Mouse (Mus musculus): Measurements from ENCODE around the gene Gm20388. TPM values are rescaled to one million over a fixed set of nuclear protein-coding genes. Genes with fewer than 3 reads are reported as not detected.

Gene Gm20388
- polyA plus RNA-seq, 1 experiment from 2014 or later: 8.3 TPM

DNA sequence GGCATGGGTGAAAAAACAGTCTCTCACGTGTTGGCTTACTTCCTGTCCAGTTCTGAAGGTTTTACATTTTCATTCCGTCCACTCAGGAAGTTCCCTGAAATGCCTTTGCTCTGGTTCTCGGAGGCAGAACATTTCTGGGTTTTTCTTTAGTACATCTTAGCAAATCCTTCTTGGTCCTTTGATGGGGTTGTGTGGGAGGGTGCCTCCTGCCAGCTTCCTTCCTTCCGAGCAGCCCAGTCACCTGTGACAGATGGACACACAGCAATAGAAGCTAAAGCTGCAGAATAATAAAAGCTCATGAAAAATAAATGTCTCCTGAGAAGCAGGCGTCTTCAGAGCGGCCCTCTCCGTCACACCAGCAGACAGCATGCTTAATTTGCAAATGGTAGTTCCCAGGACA lies 4168.3 kb downstream of the Gm20388 start:
- Histone ChIP-seq H3K9ac (ENCODE audit: low read length) (no peak overlapping the region), H3K27ac (ENCODE audit: low read depth) (no peak overlapping the region), H3K4me2 (ENCODE audit: low read length) (no peak overlapping the region), H3K27me3 (replicated peaks; ENCODE audit: control insufficient read depth, insufficient read depth, low read length) (no peaks in the 10 kb centered on the region), H3K4me3 (ENCODE audit: low read depth, low read length) (no peak overlapping the region), H3K9me3 (ENCODE audit: control insufficient read depth, low read length) (no peaks in the 10 kb centered on the region), H3K4me1 (replicated peaks; ENCODE audit: control insufficient read depth, insufficient read depth, low read length) (no peaks in the 10 kb centered on the region), H3K36me3 (ENCODE audit: control insufficient read depth, insufficient read depth, low read length) (no peaks in the 10 kb centered on the region)
- ATAC-seq (replicated peaks; ENCODE audit: low FRiP score, low TSS enrichment, low read depth) (no peak), DNase-seq (ENCODE audit: low spot score) (no peak)
- WGBS: 59% methylated on average over 7 of the region's 7 CpGs

DNA sequence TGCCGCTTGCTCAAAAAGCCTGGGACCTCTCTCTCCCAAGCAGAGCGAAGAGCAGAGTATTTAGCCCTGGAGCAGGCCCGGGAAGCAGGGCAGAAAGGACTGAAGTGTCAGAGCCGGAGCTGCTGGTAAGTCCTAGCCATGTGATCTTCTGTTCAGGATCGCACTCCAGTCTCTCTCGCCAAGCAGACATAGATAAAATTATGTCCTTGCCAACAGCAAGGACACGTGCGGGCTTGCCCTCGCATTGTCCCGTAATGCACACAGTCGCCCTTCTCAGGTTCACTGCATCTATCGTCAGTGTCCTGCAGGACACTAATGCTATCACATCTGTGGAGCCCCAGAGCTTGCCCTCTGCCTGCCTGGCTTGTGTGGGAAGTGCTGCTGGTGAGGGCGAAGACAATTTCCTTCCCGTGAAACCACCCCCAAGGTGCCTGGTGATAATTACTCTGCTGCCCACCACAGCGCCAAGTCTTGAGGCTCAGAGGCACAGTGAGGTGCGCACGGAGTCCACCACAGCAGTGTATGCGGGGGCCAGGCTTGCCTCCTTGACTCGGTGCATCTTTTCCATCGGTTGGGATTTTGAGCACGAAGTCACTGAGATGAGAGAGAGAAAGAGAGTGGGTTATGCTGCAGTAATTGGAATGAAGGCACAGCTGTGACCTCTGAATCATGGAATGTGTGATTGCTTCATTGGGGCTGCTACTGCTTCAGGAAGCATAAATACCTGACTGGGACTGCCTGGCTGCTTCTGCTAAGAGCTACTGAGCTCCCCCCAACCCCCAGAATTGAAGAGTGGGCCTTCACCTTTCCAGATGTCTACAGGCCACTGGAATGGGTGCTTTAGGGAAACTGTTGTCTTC lies 4170.1 kb downstream of the Gm20388 start:
- H3K4me3 ChIP-seq (ENCODE audit: low read depth, low read length): no peak overlapping the region
- WGBS: 78% methylated on average over 21 of the region's 21 CpGs
- no peaks in the 10 kb centered on the region for H3K4me1 ChIP-seq (replicated peaks; ENCODE audit: control insufficient read depth, insufficient read depth, low read length)
- H3K27me3 ChIP-seq (replicated peaks; ENCODE audit: control insufficient read depth, insufficient read depth, low read length): no peaks in the 10 kb centered on the region
- DNase-seq (ENCODE audit: low spot score): no peak
- no peak overlapping the region for H3K27ac ChIP-seq (ENCODE audit: low read depth)
- no peak for ATAC-seq (replicated peaks; ENCODE audit: low FRiP score, low TSS enrichment, low read depth)
- no peak overlapping the region for H3K4me2 ChIP-seq (ENCODE audit: low read length)
- H3K36me3 ChIP-seq (ENCODE audit: control insufficient read depth, insufficient read depth, low read length): no peaks in the 10 kb centered on the region
- no peak overlapping the region for H3K9ac ChIP-seq (ENCODE audit: low read length)
- H3K9me3 ChIP-seq (ENCODE audit: control insufficient read depth, low read length): no peaks in the 10 kb centered on the region

DNA sequence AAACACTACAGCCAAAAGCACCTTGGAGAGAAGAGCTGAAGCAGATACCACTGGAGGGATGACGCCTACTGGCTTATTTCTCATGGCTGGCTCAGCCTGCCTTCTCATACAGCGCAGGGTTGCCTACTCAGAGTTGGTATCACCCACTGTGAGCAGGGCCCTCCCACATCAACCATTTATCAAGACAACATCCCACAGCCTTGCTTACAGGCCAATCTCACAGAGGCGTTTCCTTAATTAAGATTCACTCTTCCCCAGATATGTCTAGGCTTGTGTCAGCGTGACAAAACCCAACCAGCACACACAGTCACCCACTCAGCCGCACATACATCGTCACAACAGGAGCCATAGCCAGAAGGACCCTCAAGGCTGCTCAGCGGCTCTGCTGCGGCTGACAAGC lies 4172.0 kb downstream of the Gm20388 start:
- no peak for DNase-seq (ENCODE audit: low spot score)
- no peaks in the 10 kb centered on the region for H3K9me3 ChIP-seq (ENCODE audit: control insufficient read depth, low read length)
- WGBS: 93% methylated on average over 8 of the region's 8 CpGs
- no peak overlapping the region for H3K4me3 ChIP-seq (ENCODE audit: low read depth, low read length)
- H3K27me3 ChIP-seq (replicated peaks; ENCODE audit: control insufficient read depth, insufficient read depth, low read length): no peaks in the 10 kb centered on the region
- H3K4me2 ChIP-seq (ENCODE audit: low read length): no peak overlapping the region
- no peak for ATAC-seq (replicated peaks; ENCODE audit: low FRiP score, low TSS enrichment, low read depth)
- no peak overlapping the region for H3K9ac ChIP-seq (ENCODE audit: low read length)
- no peaks in the 10 kb centered on the region for H3K36me3 ChIP-seq (ENCODE audit: control insufficient read depth, insufficient read depth, low read length)
- H3K4me1 ChIP-seq (replicated peaks; ENCODE audit: control insufficient read depth, insufficient read depth, low read length): no peaks in the 10 kb centered on the region
- no peak overlapping the region for H3K27ac ChIP-seq (ENCODE audit: low read depth)

GRCm38 (mm10) chr8:124083611-124084010 lies 4173.0 kb downstream of the Gm20388 start:
- Histone ChIP-seq H3K4me1 (replicated peaks; ENCODE audit: control insufficient read depth, insufficient read depth, low read length) (no peaks in the 10 kb centered on the region), H3K9ac (ENCODE audit: low read length) (no peak overlapping the region), H3K4me2 (ENCODE audit: low read length) (no peak overlapping the region), H3K36me3 (ENCODE audit: control insufficient read depth, insufficient read depth, low read length) (no peaks in the 10 kb centered on the region), H3K9me3 (ENCODE audit: control insufficient read depth, low read length) (no peaks in the 10 kb centered on the region), H3K27ac (ENCODE audit: low read depth) (no peak overlapping the region), H3K27me3 (replicated peaks; ENCODE audit: control insufficient read depth, insufficient read depth, low read length) (no peaks in the 10 kb centered on the region), H3K4me3 (ENCODE audit: low read depth, low read length) (no peak overlapping the region)
- 87% methylated on average over 7 of the region's 7 CpGs for WGBS
- ATAC-seq (replicated peaks; ENCODE audit: low FRiP score, low TSS enrichment, low read depth) (no peak), DNase-seq (ENCODE audit: low spot score) (no peak)

DNA sequence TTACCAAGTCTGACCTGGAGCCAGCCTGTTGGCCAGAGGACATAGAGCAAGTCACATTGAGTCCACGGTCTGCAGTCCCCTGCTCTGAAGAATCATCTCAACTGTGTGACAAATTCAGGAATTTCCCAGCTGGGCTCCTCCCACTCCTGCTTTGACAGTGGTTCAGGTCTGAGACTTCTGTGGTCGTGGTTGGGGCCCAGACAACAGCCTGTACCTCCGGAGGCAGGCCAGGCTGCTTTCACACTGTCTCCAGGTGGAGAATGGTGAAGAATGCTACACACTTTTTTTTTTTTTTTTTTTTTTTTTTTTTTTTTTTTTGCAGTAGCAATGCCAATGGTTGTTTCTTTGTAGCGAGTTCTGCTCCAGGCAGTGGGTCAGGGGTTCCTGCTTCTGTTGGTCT lies 4175.0 kb downstream of the Gm20388 start:
- Histone ChIP-seq H3K36me3 (ENCODE audit: control insufficient read depth, insufficient read depth, low read length) (no peaks in the 10 kb centered on the region), H3K4me3 (ENCODE audit: low read depth, low read length) (no peak overlapping the region), H3K9ac (ENCODE audit: low read length) (no peak overlapping the region), H3K4me1 (replicated peaks; ENCODE audit: control insufficient read depth, insufficient read depth, low read length) (no peaks in the 10 kb centered on the region), H3K9me3 (ENCODE audit: control insufficient read depth, low read length) (no peaks in the 10 kb centered on the region), H3K27ac (ENCODE audit: low read depth) (no peak overlapping the region), H3K27me3 (replicated peaks; ENCODE audit: control insufficient read depth, insufficient read depth, low read length) (no peaks in the 10 kb centered on the region), H3K4me2 (ENCODE audit: low read length) (no peak overlapping the region)
- ATAC-seq (replicated peaks; ENCODE audit: low FRiP score, low TSS enrichment, low read depth): no peak
- no peak for DNase-seq (ENCODE audit: low spot score)
- 67% methylated on average over 4 of the region's 4 CpGs for WGBS

DNA sequence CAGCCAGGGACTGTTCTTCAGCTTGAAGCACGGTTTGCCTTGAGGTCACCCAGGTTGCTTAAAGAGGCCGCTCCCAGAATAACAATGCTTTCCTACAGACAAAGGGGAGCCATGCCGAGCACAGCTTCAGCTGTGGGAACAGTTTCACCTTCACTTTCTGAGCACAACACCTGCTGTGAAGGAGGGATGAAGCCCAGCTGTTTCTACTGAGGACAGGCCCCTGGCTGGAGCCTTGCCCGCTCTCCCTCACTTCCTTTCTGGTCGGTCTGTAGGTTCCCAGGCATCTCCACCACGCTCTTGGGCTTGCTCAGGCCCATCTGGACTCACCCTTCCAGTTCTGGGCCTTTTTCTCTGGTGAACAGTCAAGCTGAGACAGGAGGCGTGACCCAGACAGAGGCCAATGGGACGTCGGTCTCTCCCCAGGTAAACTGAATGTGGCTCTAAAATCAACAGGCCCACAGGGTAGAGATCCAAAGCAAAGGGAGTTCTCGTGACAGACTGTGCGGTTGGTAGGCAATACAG lies 4177.5 kb downstream of the Gm20388 start:
- Histone ChIP-seq H3K4me2 (ENCODE audit: low read length) (no peak overlapping the region), H3K4me1 (replicated peaks; ENCODE audit: control insufficient read depth, insufficient read depth, low read length) (no peaks in the 10 kb centered on the region), H3K27ac (ENCODE audit: low read depth) (no peak overlapping the region), H3K9ac (ENCODE audit: low read length) (no peak overlapping the region), H3K4me3 (ENCODE audit: low read depth, low read length) (no peak overlapping the region), H3K9me3 (ENCODE audit: control insufficient read depth, low read length) (no peaks in the 10 kb centered on the region), H3K36me3 (ENCODE audit: control insufficient read depth, insufficient read depth, low read length) (no peaks in the 10 kb centered on the region), H3K27me3 (replicated peaks; ENCODE audit: control insufficient read depth, insufficient read depth, low read length) (no peaks in the 10 kb centered on the region)
- no peak for DNase-seq (ENCODE audit: low spot score)
- ATAC-seq (replicated peaks; ENCODE audit: low FRiP score, low TSS enrichment, low read depth): no peak
- 49% methylated on average over 11 of the region's 11 CpGs for WGBS

- DNase-seq (ENCODE audit: low spot score) (no peak), ATAC-seq (replicated peaks; ENCODE audit: low FRiP score, low TSS enrichment, low read depth) (no peak)
- no peaks in the 10 kb centered on the region for H3K36me3 ChIP-seq (ENCODE audit: control insufficient read depth, insufficient read depth, low read length)
- H3K9ac ChIP-seq (ENCODE audit: low read length): no peak overlapping the region
- no peaks in the 10 kb centered on the region for H3K27me3 ChIP-seq (replicated peaks; ENCODE audit: control insufficient read depth, insufficient read depth, low read length)
- no peak overlapping the region for H3K4me3 ChIP-seq (ENCODE audit: low read depth, low read length)
- H3K4me1 ChIP-seq (replicated peaks; ENCODE audit: control insufficient read depth, insufficient read depth, low read length): no peaks in the 10 kb centered on the region
- no peak overlapping the region for H3K27ac ChIP-seq (ENCODE audit: low read depth)
- H3K9me3 ChIP-seq (ENCODE audit: control insufficient read depth, low read length): no peaks in the 10 kb centered on the region
- no peak overlapping the region for H3K4me2 ChIP-seq (ENCODE audit: low read length)
- WGBS: 87% methylated on average over 5 of the region's 5 CpGs
Measured at GRCm38 (mm10) chr8:124089016-124089415, 4178.4 kb downstream of the Gm20388 start.

DNA sequence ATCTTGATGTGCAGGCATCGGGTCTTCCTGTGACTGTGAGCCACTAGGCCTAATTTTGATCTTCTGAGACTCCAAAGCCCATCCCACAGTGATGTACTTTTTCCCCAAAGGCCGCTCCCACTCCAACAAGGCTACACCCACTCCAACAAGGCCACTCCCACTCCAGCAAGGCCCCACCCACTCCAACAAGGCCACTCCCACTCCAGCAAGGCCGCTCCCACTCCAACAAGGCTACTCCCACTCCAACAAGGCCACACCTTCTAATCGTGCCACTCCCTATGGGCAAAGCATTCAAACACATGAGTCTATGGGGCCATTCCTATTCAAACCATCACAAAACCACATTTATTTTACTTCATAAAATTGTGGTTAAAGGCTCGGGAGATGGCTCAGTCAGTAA lies 4179.8 kb downstream of the Gm20388 start:
- no peak overlapping the region for H3K4me3 ChIP-seq (ENCODE audit: low read depth, low read length)
- no peak for ATAC-seq (replicated peaks; ENCODE audit: low FRiP score, low TSS enrichment, low read depth)
- no peaks in the 10 kb centered on the region for H3K9me3 ChIP-seq (ENCODE audit: control insufficient read depth, low read length)
- no peaks in the 10 kb centered on the region for H3K27me3 ChIP-seq (replicated peaks; ENCODE audit: control insufficient read depth, insufficient read depth, low read length)
- 97% methylated on average over 5 of the region's 5 CpGs for WGBS
- DNase-seq (ENCODE audit: low spot score): no peak
- no peak overlapping the region for H3K9ac ChIP-seq (ENCODE audit: low read length)
- no peak overlapping the region for H3K27ac ChIP-seq (ENCODE audit: low read depth)
- H3K36me3 ChIP-seq (ENCODE audit: control insufficient read depth, insufficient read depth, low read length): no peaks in the 10 kb centered on the region
- no peaks in the 10 kb centered on the region for H3K4me1 ChIP-seq (replicated peaks; ENCODE audit: control insufficient read depth, insufficient read depth, low read length)
- H3K4me2 ChIP-seq (ENCODE audit: low read length): no peak overlapping the region
